Mouse (Mus musculus): ENCODE data around the gene Camk2b.

Camk2b gene

DNA sequence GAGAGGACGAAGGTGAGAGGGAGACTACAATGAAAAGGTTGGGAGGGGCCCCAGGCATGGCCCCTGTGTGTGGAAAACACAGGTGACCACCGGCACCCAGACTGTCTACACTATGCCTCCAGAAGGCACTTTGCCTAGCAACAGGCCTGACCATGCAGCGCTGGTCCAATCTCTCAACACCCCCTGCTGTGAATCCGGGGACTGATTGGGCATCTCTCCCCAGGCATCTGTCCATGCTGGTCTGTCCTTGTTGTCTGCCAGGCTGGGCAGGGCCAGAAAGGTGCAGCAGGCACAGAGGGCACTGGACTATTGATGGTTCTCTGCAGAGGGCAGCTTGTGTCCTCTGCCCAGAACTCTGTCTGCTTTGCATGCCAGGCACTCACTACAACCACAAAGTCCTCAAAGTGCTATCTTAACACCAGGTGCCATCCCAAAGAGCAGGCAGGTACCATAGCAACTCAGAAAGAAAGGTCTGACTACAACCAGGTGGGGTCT is 16.0 kb downstream of the Camk2b start:
- no peak for DNase-seq (ENCODE audit: low spot score in 2 of 2)

DNA sequence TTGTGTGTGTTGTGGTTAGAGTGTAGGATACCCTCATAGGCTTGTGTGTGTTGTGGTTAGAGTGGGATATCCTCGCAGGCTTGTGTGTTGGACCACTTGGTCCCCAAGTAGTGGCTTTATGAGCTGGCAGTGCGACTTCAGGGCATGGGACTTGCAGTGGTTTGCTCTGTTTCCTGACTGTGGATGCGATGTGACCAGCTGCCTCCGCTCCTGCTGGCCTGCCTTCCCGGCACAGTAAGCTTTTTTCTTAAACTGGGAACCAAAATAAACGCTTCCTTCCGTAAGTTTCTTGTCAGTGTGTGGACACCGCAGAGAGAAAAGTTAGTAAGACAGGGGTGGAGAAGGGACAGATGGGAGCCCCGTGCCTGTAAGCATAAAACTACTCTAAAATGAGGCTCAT is 18.0 kb downstream of the Camk2b start:
- DNase-seq (ENCODE audit: low spot score in 2 of 2) = no peak

DNA sequence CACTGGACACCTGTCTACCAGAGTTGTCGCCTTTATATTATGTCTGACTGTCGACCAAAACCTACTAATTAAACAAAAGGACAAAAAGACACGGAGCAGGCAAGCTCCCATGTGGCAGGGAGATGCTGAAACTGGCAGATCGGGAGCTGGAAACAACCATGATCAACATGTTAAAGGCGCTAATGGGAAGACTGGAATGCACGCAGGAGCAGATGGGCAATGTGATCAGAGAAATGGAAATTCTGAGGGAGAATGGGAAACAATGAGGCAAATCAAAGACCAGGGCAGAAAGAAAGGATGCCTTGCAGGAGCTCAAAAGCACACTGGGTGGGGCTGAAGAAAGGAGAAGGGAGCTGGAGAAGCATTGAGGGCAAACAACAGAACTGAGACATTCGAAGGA is 27.2 kb downstream of the Camk2b start:
- no peak for DNase-seq (ENCODE audit: low spot score in 2 of 2)

DNA sequence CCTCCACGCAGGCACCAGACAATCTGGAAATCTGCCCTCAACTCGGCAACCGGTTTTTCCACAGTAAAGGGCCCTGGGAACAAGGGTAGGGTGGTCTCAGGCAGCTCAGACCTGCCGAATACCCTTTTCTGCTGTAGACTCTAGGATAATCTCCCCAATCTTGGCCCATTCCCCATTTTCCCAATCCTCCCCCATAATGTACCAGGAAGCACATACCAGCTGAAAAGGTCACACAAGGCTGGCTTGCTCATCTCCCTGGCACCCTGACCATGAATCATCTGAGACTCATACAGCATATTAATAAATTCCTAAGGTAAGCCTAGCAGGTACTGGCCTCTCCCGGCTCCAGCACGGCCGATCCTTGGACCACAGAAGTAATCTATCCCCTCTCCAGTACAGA is 28.5 kb downstream of the Camk2b start:
- DNase-seq (ENCODE audit: low spot score in 2 of 2) = no peak

DNA sequence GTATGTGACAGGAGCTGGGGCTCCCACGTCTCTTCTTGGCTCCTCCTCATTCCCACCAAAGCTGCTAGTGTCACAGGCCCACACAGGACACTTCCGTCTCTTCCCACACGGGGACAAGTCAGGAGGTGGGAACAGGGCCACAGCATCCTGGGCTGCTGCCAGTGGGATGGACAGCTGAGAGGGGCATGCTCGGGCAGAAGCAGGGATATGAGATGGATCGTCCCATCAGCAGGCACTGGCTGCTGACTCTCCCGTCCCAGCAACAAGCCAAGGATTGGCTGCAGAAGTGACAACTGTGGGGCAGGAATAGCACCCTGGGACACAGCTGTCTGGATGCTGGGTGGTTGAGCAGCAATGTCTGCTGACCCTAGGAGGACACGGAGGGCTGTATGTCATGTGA is 29.0 kb downstream of the Camk2b start:
- DNase-seq (ENCODE audit: low spot score in 2 of 2) = no peak

DNA sequence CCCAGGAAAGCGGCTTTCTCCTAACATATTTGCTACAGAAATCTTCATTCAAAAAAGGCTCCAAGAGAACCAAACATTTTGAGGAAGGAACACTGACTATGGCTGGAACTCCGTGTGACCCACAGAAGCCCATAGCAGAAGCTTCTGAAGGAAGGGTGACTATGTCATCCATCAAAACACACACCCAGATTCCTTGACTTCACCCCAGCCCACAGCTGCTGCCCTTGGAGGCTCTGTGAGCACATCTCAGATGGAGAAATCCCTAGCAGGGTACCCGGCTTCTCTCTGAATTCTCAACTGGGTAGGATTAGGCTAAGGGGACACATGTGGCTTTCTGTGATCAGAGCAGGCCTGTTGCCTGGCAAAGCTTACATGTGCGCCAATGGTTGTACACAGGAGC is 29.7 kb downstream of the Camk2b start:
- DNase-seq (ENCODE audit: low spot score in 2 of 2) = no peak

DNA sequence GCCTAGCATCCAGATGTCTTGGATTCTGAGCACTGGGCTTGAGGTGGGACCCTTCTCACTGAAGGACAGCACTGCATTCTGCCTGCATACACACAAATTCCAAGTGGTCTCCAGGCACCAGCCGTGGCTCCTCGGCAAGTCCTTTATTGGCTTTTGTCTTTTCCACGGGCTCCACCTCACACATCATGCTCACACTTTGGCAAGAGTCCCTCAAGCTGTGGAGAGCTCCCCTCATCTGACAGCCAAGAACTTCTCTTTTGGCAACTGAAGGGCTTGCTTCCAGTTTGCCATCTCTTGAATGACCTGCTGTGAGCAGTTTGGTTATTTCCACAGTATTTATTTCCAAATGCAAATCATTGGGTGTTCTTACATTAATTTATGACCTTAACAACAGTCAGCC is 30.6 kb downstream of the Camk2b start:
- DNase-seq (ENCODE audit: low spot score in 2 of 2) = no peak

DNA sequence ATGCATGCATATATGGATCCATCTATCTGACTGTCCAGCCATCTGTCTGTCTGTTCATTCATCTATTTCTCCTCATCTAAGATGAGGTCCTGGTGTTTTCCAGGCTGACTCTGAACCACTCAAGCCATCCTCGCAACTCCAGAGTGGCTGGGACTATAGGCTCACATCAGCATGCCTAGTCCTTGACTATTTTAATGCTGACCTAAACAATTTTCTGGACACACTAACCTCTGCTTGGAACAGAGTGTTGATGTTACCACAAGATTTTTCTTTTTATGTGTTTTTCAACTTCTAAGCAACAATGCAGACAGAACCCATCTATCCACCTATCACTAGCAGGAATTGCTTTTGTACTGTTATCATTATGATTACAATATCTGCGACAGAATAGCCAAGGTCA is 31.4 kb downstream of the Camk2b start:
- DNase-seq (ENCODE audit: low spot score in 2 of 2) = no peak

DNA sequence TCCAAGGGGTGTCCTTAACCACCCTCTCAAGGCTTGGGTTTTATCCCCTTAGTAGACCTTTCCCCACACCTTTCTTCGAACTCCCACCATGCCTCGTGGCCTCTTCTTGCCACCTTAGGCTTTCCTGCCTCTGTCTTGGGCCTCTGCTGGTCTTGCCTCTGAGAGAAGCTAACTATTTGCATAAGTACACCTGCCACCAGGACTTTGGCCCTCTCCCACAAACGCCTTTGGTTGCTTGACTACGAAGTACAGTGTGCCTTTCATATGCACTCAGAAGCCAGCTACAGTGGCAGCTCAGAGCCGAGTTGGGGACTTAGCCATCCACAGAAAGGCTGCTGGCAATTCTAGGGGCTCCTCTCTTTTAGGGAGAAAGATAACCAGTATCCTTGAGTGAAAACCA is 32.4 kb downstream of the Camk2b start:
- no peak for DNase-seq (ENCODE audit: low spot score in 2 of 2)

DNA sequence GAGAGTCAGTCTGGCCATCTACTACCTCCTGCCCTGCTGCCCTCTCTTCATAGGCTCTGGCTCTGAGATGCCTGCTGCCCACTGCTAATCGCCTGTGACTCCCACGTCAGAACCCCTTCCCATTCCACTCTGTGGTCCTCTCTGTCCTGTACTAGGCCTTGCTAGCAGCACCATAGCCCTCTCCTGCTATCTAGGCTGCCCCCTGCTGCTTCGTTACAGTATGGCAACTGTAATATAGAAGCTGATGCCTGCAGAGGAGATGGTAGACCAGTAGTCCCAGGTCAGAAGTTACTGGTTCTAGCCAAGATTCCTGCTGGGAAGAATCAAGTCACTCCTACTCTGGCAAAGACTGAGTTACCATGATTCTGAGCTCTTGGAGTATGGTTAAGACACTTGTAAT is 33.0 kb downstream of the Camk2b start:
- no peak for DNase-seq (ENCODE audit: low spot score in 2 of 2)

DNA sequence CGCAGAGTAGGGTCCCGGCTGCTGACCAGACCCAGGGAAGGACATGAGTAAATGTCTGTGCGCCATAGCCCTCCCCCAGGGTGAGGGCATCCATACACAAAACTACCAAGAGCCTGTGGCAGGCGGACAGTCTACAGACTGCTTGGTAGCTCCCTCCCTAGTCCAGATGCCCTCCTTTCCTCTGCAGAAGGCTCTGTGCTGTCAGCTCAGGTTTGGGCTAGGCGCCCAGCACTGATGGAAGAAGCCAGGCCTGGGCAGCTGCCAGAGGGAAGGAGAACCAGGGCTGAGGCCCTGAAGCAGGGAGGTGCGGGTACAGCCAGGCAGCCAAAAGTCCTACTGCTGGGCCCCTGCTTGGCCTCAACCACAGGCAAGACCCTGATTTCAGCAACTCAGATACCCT is 35.5 kb downstream of the Camk2b start:
- peak; percentile 66 to 71 for DNase-seq (ENCODE audit: low spot score in 2 of 2)

DNA sequence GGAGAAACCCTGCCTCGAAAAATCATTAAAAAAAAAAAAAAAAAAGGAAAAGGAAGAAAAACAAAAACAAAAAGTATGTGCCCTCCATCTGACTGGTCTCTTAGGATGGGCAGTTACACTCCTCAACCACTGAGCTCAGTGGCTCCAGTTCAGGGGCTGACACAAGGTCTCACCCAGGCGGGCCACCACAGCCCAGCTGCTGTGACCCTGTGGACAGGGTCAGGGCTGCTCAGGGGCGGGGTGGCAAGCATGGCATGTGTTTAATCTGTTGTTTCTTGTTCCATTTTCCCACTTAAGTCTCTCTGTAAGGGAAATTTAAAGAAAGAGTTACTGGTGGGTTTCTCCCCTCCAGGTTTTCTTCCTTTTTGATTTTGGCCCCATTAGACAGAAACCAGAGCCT is 36.4 kb downstream of the Camk2b start:
- no peak for DNase-seq (ENCODE audit: low spot score in 2 of 2)

DNA sequence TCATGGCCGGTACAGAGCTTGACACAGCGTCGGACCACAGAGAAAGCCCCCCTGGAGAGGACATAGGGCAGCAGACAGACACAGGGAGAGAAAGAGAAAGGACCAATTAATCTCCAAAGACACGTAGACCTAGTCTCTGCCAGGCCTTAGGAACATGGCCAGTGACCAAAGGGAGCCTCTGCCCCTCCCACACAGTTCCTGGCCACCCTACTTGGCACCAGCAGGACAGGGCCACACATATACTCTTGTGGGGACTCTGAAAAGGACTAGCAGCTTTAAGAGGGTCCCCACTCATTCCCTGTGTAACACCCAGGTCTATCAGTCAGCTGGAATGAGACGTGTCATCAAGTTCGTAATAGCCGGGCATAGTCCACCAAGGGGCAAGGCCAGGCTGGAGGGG is 37.3 kb downstream of the Camk2b start:
- no peak for DNase-seq (ENCODE audit: low spot score in 2 of 2)

DNA sequence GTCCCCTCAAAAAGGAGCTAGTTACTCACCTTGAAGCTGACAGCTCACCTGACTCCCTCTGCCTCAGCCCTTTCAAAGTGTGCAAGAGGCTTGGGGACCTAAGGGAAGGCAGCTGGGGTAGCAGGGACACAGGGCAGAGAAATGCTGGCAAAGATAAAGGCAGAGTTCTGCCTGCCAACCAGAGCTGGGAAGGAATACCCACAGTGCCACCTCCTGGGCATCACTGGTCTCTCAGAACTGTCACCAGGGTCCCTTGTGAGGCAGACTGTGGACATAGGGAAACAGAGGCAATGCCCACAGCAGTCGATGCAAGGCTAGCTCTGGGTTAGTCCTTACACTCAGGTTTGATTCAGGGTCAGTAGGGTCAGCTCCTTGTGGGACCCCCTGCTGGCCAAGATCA is 39.8 kb downstream of the Camk2b start:
- DNase-seq (ENCODE audit: low spot score in 2 of 2) = peak in 1 of 2 experiments; percentile 60

DNA sequence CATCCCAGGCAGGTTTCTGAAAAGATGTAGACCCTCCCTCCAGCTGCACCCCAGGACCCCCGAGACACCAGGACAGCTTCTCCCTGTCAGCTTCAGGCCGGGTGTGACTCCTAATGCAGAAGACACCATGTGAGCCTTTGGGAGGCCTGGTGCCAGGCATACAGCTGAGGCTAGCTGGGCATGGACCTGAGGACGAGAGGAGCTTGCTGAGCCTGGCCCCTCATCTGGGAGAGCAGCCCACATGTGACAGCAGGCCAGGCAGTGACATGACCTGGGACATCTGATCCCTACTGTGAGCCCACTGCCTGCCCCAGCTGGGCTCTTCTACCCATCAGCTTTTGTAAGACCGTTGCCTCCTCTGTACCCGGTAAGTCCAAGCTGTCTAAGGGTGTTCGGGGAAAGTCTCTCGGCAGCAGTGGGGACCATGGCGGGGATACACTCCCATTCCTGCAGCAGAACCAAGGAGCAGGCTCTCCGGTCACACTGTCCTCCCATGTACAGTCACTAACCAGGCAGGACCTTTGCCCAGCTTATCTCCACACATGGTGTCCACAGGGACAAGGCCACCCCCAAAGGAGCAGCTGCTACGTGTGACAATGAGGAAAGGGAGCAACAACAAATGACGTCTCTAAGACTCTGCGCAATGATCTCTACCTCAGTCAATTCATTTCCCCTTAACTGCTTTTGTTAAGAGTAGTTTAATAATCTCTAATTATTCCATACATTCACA is 41.1 kb downstream of the Camk2b start:
- DNase-seq (ENCODE audit: low spot score in 2 of 2) = no peak

DNA sequence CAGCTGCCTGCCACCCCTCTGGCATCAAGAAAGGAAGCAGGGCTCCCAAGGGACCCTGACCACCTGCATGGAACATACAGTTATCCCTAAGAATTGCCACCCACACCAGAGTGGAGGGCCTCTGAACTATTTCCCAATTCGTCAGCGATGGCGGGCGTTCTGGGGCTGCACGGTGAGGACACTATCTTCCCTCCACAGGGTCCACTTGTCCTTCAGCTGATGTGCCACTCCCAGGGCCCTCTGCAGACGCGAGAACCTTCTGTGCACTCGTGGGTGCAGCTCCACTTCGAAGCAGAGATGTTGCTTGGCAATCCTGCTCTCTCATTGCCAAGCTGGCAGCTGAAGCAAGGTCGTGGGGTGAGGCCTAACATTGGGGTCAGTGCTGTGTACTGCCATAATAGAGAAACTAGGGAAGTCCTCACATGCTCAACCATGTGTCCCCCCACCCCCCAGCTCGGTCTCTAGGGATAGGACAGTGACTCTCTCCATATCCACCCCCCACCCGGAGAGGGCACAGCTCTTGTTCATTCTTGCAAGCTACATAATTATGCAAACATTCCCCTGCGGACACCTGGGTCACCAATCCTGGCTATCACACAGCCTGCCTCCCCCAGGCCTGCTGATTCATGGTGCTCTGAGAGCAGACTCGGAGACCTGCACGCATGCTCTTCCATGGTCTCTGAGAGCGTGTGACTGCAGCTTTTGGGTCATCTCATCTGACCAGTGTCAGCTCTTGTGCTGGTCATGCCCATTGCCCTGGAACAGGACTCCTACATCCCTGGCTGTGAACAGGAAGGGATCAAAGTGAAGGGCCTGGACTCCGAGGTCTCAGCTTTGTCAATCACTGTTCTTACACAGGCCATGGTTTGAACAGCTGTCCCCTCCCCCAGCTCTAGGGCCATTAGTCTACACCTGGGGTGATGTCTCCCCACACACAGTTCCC is 45.0 kb downstream of the Camk2b start:
- no peak for DNase-seq (ENCODE audit: low spot score in 2 of 2)

DNA sequence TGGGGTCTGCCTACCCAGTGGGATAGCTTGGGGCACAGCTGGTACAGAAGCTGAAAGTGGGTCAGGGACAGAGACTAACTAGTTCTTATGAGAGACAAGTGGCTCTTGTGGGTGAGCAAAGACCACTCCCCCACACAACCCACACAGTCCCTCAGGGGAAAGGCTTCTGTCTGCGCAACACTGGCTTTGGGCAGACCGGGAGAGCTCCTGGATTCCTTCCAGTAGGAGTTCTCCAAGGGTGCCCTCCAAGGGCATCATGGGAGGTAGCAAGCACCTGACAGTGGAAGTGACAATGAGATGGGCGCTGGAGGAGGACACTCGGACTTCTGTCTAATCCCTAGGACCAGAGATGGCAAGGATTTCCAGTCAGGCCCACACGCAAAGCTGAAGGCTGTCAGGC is 45.8 kb downstream of the Camk2b start:
- DNase-seq (ENCODE audit: low spot score in 2 of 2) = no peak

DNA sequence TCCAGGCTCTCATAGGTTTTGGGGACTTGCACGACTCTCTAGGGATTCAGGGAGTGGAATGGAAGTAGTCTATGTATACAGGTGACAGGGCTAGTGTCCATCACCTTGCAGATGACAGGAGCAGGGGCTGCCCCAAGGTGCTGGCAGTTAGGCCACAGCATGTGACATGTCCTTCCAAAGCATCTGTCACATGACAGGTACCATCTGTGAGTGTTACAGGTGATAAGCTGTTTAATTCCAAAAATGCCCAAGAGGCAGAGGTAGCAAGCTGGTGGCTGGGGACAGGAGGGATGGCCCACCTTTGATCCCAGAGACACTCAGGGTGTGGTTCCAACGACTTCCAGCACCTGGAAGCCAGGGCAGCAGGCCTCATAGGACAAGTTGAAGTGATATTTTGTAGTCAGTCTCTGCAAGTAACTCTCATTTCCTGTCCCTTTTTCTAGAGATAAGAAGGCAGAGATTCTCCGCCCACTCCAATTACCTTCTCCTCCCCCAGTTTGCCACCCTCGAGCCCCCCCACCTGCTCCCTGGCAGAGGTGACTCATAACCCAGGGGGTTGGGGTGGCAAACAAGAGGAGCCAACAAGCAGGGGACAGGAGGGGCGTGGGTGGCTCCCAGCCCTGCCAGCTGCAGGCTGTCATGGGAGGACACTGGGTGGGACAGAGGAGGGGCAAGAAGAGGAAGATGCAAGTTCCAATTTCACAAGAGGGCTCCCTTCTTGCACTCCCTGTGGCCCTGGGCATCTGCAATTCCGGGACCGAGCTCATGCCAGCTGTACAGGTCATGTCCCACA is 47.7 kb downstream of the Camk2b start:
- peak in 1 of 2 experiments; percentile 68 for DNase-seq (ENCODE audit: low spot score in 2 of 2)

DNA sequence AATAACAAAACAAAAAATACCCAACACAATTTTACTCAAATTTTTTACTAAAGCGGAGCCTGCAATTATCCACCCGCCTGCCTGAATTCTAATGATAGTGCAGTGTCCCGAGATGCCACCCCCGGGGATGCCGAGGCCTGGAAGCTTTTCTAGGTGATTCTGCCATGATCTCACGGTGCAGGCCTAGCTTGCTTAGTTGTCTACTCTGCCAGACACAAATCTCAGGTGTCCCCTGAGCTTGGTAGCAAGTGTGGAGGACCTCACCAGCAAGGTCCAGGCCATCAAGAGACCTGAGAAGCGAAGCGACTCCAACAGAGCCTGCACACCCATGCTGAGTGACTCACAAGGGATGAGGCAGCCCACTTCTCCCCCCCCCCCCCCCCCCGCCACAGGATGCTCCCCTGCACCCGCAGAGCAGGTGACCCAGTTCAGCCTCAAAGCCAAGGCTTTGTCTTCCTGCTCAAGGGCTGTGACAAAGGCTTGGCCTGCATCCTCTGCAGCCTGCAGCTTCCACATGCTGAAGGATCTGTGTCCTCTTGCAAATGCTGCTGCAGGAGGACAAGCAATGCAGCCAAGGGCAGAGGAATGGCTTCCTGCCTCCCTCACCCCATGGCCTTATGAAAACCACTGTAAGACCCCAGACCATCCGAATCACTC is 48.5 kb downstream of the Camk2b start:
- DNase-seq (ENCODE audit: low spot score in 2 of 2) = no peak

DNA sequence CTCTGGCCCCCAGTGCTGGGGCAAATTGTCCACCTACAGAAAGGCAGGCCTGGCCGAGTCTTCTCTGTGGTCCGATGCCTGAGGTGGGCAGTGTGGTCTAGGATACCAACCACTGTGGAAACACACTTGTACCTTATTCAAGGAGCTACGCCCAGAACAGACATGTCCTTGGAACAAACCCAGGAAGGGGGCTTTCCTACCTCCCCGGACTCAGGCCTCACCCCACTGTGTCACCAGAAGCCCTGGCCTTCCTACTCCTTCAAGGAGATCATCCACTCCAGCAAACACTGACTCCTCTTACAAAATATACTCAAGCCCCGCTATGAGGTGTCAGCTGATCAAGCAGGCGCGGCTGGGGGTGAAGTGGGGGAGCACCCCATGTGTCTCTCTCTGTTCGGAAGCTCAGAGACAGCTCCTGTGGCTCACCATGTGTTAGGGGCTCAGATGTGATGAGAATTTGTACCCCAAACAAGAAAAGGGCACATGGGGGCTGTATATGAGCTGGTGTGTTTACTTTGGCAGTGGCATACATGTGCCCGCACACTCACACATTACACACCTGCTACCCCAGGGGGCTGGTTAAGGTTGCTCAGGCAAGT is 49.3 kb downstream of the Camk2b start:
- DNase-seq (ENCODE audit: low spot score in 2 of 2) = no peak

DNA sequence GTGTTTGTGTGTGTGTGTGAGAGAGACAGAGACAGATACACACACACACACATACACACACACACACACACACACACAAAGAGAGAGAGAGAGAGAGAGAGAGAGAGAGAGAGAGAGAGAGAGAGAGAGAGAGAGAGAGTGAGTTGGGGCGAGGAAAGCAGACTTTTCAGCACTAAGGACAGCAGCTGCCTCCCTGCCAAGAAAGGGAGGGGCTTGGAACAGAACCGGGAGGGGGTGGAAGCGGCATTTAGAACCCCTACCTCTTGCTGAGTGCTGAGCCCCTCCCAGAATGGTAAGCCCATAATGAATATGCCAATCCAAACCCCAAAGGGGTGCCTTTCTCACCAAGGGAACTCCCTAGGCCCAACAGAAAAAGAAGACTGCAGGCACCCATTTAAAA is 49.8 kb downstream of the Camk2b start:
- DNase-seq (ENCODE audit: low spot score in 2 of 2) = no peak

Measured in frontal cortex, postnatal 10 days (tissue).